Mouse (Mus musculus) retina, embryonic 14.5 days (tissue): ENCODE measurements around the gene Ankrd33b.

Source experiments
- DNase-seq: peaks from one replicate; pipeline ENCODE4 v3.0.0-alpha.2; 2015; ENCODE audit warnings: low spot score

Ankrd33b gene

GRCm38 (mm10) chr15:31366596-31367480 is 688 bp downstream of the Ankrd33b start:
- DNase-seq, result peak; percentile 36

- DNase-seq, result peak; percentile 47
These were observed 1.6 kb downstream of the Ankrd33b start for GRCm38 (mm10) chr15:31365720-31366591.

DNA sequence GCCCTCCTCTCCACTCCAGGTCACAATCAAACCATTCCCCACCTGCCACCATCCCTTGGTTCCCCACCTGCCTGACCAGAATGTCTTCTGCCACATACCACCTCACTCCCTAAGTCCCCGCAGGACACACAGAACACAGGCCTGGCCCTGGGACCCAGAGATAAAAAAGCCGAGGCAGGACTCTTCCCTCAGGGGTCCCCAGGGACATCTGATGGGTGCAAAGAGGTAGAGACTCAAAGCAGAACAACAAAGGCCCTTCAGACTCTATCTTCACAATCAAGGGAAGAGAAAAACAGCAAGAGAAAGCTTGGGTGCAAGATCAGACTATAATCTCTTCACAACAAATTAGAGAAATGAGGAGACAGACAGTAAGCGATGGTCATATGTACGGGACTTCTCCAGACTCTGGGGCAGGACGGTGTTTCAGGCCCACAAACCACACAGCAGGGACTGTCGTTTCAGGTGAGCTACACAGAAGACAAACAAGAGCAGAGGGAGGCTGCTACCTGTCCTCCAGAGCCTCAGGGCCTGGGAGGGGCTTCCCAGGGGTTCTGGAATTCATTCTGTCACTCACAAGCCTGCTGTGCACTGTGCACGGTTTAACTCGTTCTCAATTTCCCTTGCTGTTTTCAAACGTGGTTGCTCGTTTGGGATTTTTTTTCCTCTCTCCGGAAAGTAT is 2.3 kb downstream of the Ankrd33b start:
- no peak for DNase-seq

DNA sequence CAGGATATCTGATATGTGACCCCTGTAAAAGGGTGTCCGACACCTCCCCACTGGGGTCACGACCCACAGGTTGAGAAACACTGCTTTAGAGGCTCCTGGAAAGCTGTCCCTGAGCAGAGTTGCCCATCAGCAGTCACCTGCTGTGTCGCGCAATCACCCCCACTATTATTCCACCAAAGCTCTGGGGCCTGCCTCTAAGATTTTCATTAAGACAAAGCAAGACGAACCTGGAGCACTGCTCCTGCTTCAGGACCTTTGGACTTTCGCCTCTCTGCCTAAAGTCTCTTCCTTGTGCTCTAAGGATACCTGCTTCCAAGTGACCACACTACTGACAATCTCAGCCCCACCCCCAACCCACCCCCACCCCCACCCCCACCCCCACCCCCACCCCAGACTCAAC is 3.1 kb downstream of the Ankrd33b start:
- DNase-seq, result no peak

GRCm38 (mm10) chr15:31363981-31364361 is 3.6 kb downstream of the Ankrd33b start:
- DNase-seq, result no peak

GRCm38 (mm10) chr15:31363241-31363980 is 4.1 kb downstream of the Ankrd33b start:
- no peak for DNase-seq

DNA sequence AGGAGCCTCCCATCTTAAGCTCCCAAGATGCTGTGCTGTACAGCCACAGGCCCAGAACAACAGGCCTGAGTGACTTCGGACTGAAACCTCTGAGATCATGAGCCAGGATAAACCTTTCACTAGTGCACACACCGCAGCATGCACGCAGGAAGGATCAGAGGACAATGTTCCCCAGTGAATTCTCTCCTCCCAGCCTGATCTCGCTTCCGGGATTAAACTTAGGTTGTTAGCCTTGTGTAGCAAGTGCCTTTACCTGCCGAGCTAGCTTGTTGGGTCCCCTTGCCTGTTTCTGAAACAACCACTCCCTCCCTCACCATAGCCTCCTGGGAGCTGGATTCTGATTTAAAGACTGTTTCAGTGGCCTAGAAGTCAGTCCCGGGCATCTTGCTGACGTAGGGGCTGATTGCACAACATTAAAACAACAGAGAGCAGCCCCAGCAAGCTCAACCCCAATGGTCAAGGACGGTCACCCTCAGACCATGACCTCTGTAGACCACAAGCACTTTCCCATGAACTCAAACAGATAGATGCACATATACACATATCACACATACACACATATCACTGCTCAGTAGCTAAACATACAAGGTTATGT is 6.2 kb downstream of the Ankrd33b start:
- DNase-seq, result no peak

DNA sequence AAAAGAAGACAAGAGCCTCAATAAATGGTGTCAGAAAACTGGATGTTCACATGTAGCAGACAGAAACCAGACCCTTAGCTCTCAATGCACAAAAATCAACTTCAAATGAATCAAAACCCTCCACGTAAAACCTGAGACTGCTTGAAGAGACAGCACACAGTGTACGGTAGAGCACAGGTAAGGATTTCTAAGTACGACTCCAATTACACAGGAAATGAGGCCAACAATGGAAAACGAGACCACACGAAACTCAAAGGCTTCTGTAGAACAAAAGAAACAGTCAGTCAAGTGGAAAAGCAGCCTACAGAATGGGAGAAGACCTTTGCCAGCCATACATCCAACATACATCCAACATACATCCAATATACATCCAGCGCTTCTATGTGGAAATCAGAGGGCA is 6.9 kb downstream of the Ankrd33b start:
- DNase-seq, result no peak

DNA sequence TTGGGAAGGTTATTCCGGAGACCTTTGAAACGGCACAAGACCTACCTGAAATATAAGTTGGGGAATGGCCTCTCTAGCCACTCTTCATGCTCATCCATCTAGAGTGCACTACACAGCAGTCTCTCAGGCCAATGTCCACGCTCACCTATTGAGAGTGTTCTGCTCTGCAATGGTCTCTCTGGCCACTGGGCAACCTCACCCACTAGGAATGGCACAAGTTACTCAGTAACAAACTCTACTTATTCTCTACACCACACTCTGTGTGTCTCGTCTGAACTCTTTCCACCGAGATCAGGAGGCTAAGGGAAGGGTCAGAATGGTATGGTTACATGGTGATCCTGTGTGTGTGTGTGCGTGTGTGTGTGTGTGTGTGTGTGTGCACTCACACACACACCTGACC is 7.7 kb downstream of the Ankrd33b start:
- DNase-seq, result no peak

DNA sequence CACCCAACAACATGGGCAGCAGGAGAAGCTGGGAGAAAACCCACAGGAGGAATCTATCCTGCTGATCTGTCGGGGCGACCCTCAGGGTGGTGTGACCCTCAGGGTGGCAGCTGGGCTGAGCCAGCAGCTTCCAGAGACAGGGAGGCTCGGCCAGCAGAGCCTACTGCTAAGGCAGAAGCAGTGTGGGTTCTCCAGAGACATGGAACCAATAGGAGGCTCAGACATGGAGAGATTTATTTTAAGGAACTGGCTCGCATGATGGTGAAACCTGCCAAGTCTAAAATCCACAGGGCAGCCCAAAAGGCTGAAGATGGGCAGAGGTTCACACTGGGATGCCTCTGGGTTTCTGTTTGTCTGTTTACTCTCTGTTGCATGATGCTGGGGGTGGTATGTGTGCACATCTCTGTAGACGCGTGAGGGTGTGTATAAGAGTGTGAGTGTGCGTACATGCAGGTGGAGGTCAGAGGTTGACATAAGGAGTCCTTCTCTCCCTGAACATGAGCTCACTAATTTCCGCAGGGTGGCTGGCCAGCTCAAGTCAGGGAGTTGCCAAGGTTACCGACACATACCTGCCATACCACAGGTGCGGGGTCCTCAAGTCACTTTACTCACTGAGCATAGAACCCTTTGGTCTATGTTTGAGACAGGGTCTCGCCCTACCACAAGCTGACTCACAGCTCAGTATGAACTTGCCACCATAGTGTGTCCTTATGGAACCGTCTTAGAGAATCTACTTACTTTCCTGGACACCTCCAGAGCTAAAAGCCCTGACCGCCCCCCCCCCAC is 14.8 kb downstream of the Ankrd33b start:
- DNase-seq, result no peak

- DNase-seq, result no peak
These were observed 17.6 kb downstream of the Ankrd33b start for GRCm38 (mm10) chr15:31349810-31350341.

DNA sequence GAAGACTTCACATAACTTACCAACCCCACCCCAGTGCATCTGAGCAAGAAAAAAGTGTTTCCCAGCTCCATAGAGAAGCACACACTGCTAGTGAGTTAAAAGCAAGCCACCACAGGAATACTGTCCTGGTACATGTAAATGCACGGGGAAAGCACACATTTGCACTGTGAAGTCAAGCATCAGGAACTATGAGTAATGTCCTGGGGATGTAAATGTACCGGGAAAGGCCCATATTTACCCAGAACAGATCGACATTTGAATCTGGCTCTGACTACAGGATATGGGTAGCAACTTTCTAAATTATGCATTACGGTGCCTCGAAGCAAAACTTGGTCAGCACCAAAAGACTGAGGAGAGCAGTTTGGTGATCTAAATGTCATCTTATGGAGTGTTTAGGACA is 18.5 kb downstream of the Ankrd33b start:
- no peak for DNase-seq

GRCm38 (mm10) chr15:31348241-31348640 is 19.3 kb downstream of the Ankrd33b start:
- DNase-seq, result no peak

DNA sequence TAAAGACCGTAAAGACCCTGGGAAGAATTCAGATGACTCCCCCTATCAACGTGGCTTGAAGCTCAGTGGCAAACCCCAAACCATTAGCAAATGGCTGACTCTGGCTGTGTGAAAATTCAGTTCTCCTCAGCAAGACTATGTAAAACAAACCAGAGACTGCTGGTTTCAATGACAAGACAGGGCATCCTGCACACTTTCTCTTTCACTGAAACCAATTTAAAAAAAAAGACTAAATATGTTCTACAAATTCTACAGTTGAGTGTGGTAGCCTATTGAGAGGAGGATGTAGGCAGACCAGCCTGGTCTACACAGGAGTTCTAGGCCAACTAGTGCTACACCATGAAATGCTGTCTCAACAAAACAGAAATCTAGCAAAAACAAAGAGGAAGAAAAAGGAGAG is 21.0 kb downstream of the Ankrd33b start:
- DNase-seq, result no peak

GRCm38 (mm10) chr15:31345366-31345765 is 22.2 kb downstream of the Ankrd33b start:
- no peak for DNase-seq

DNA sequence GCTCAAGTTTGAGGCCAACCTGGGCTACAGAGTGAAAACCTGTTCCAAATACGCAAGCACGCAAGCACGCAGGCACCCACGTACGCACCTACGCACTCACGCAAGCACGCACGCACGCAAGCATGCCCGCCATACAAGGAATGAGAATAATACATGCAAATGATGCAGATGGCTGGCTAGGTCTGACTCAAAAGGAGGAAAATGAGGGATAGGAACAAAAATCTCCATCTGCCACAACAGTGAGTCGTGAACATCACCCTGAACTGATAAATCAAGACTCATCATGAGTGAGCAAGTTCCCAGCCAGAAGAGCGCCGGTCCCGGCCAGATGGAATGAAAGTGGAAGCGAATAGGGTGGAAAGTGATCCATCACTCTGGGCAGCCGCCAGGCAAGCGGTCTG is 22.7 kb downstream of the Ankrd33b start:
- DNase-seq, result no peak

- DNase-seq, result no peak
These were observed 23.9 kb downstream of the Ankrd33b start for GRCm38 (mm10) chr15:31343602-31344001.

- no peak for DNase-seq
These were observed 25.0 kb downstream of the Ankrd33b start for GRCm38 (mm10) chr15:31342496-31342901.

- DNase-seq, result no peak
These were observed 25.5 kb downstream of the Ankrd33b start for GRCm38 (mm10) chr15:31342001-31342400.

DNA sequence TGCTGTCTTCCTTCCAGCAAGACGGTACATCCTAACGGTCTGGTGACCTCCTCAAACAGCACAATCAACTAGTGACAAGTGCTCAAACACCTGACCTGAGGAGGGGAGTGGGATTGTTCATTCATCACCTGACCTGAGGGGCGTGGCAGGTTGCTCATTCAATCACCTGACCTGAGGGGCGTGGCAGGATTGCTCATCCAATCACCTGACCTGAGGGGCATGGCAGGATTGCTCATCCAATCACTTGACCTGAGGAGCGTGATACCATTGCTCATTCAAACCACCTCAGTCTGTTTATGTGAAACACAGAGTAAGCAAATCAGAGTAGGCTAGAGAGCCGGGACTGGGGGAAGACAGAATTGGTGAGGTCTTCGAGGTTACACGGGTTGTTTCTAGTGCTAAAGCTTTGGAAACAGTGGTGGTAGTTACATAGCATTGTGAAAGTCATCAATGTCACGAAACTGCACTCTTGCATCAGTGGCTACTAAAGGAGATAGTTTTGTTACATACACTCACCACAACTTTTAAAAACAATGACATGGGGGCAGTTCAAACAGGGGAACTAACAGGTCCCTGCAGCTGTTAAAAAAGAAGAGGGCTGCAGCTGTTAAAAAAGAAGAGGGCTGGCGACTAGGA is 28.8 kb downstream of the Ankrd33b start:
- DNase-seq, result no peak
